Mouse (Mus musculus): Measurements from ENCODE around the gene Nxph4.

Gene Nxph4

GRCm38 (mm10) chr10:127514764-127515163 lies 19.6 kb downstream of the Nxph4 start, which contains the start of gene Ndufa4l2:
Ndufa4l2 (plus strand) TSS chr10:127514967.
- DNase-seq = peak; percentile 60

GRCm38 (mm10) chr10:127514111-127514698 lies 20.2 kb downstream of the Nxph4 start:
- DNase-seq = no peak

DNA sequence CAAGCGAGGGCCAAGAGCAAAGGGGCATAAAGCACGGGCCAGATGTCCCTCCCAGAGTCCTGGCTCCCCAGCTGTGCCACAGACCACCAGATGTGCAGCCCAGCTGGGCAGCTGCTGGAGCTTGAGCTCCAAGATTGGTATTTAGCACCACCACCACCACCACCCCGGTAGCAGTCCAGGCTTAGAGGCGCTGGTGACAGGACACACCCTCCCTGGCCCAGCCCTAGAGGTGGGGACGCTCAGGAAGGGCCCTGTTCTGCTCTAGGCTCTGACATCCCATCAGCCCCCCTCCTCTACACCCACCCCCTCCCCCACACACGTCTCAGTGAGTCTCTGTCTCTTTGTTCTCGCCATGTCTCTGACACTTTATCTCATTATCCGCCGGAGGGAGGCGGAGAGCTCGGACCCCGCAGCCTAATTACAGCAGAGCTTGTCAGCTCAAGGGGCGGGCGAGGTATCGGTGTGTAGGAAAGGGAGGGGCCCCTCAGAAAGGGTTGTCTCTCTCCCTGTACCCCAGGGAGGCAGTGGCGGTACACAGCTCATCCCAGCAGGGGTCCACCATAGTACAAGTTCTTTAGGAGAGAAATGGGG lies 20.8 kb downstream of the Nxph4 start:
- DNase-seq = no peak

DNA sequence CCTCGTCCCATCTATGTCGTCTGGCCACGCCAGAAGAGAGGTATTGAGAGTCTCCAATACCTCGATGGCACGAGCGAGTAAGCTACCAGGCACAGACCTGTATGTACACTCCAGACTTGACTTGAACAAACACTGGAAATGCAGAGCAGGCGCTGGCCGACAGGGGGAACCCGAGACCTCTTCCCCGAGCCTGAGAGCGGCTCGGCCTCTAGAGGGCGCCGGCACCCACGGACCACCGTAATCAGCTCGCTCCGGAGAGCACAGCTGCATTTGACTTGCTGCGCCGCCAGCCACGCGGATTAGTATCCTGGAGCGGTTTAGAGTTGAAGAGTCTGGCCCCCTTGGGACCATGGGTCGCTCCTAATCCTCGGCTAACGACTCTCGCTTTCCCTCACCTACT lies 21.5 kb downstream of the Nxph4 start:
- DNase-seq = peak; percentile 94

- DNase-seq = no peak
Observed at GRCm38 (mm10) chr10:127512307-127512666, 22.1 kb downstream of the Nxph4 start.

GRCm38 (mm10) chr10:127511634-127512306 lies 22.6 kb downstream of the Nxph4 start:
- no peak for DNase-seq

- DNase-seq = no peak
Observed at GRCm38 (mm10) chr10:127510895-127511617, 23.3 kb downstream of the Nxph4 start.

- DNase-seq = no peak
Observed at GRCm38 (mm10) chr10:127509837-127510701, 24.3 kb downstream of the Nxph4 start.

- peak; percentile 89 for DNase-seq
Observed at GRCm38 (mm10) chr10:127509051-127509836, 25.1 kb downstream of the Nxph4 start.

- DNase-seq = peak; percentile 80
Observed at GRCm38 (mm10) chr10:127508239-127508638, 26.1 kb downstream of the Nxph4 start.

- DNase-seq = no peak
Observed at GRCm38 (mm10) chr10:127500894-127501893, 33.2 kb downstream of the Nxph4 start, which contains the start of gene Stac3. Stac3 (plus strand) TSS chr10:127501686.

DNA sequence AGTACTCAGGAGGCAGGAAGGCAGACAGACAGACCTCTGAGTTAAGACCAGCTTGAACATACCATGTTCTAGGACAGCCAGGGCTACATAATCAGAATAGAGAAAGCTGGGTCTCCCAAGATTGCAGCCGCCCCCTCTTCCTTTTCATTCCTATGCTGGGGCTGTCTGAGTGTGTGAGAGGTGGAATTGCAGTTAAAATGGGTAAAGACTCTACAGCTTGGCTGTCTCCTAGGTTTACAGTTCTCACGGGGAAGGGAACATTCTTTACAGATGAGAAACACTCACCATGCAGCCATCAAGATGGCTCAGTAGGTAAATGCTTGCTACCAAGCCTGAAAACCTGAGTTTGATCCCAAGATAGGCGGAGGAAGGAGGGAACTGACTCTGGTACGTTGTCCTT lies 34.3 kb downstream of the Nxph4 start:
- no peak for DNase-seq

DNA sequence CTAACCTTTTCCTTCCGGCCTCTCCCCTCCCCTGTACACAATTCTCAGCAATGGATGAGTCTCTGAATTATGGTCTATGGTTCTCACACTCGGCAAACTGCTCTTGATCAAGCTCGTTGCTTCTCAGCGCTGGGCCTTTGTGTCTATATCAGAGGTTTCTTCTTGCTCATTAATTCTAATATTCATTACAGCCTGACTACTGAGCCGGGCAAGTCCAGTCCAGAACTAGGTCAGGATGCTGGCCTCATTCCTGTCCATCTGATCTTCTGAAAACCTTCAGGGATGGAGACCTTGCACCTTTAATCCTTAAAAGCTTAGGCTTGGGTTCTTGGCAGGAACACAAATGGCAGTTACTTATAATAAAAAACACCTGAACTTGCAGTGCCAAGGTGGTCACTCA lies 34.8 kb downstream of the Nxph4 start:
- DNase-seq = no peak

GRCm38 (mm10) chr10:127496156-127496555 lies 38.2 kb downstream of the Nxph4 start:
- DNase-seq = no peak

GRCm38 (mm10) chr10:127492118-127492517 lies 42.2 kb downstream of the Nxph4 start:
- DNase-seq = no peak

- no peak for DNase-seq
Observed at GRCm38 (mm10) chr10:127491128-127491512, 43.2 kb downstream of the Nxph4 start.

DNA sequence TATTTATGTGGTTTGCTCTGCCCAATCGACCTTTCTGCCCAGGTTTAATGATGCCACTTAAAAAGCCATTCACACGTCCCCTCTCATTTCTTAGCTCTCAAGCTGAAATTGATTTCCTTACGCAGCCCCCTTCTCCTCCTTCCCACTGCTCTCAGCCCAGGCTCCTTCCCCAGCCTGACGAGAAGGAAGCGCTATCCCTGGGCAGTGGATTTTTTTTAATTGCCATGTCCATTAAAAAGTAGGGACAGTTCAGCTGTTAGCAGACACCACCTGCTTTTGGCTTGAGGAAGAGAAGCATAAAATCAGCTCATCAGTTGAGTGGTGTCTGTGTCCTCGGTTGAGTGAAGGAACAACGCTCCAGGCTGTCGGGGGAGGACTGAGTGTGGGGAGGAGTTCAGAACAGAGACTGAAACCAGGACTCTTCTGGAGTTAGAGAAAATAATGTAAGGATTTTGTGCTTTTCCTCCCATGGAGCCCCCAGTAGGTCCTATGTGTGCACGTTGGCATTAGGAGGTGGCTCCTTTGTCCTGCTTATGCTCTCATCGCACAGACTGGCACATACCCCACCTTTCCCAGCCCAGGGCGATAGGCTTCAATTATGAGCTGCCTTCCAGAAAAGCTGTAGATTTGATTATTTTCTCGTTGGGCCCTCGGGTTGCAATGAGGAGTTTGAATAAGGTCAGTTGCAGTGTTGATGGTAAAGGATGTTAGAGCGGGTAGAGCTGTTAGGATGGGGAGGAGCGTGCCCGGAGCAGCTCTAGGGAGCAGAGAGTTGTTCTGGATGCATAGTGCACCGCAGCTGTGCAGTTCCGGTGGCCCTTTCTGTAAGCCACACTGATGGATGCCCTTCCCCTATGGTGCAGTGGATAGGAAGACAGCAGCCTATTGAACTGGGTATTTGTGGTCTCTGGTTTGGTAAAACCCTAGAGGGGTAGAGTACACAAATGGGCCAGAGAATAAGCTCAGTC lies 43.9 kb downstream of the Nxph4 start:
- no peak for DNase-seq

- no peak for DNase-seq
Observed at GRCm38 (mm10) chr10:127488856-127489255, 45.5 kb downstream of the Nxph4 start.

GRCm38 (mm10) chr10:127485235-127485634 lies 49.1 kb downstream of the Nxph4 start:
- no peak for DNase-seq
